In the genomic region with DNA sequence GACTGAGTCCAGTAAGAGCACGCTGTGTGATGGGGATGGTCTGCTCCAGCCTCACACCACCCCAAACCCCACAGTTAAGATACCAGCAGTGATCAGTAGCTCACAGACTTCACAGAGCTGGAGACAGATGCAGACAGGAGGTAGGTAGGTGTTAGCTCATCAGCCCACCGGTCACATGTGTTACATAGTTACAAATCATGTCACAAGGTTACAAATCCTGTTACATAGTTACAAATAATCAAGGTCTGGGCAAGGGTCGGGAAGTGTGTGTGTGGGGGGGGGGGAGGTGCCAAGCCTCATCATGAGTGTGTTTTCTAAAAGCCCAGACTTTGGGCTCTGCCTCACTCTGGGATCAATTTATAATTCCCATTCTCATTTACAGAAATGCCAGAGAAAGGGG, we compare ENCODE assay signal across 24 mouse cellular contexts.
"Had no signal": no experiment of that assay in that cellular context is flagged by ENCODE, and none has a peak within 500 bp of the region (broad histone marks: within the 10 kb centered on the region; RNA-seq: fewer than 3 reads in every experiment).

No protein-coding gene starts in this region.

- H3K9me3 ChIP-seq: heart, embryonic 15.5 days; hindbrain, embryonic 15.5 days; kidney, embryonic 15.5 days; limb, embryonic 13.5 days; limb, embryonic 15.5 days; liver, embryonic 13.5 days; liver, embryonic 15.5 days had no signal

- H3K4me2 ChIP-seq: heart, embryonic 11.5 days; heart, embryonic 13.5 days; heart, embryonic 15.5 days; hindbrain, embryonic 13.5 days; hindbrain, embryonic 15.5 days; kidney, embryonic 15.5 days; limb, embryonic 13.5 days; limb, embryonic 15.5 days; liver, embryonic 13.5 days; liver, embryonic 15.5 days had no signal

- H3K27ac ChIP-seq: heart, adult 2 months; heart, embryonic 13.5 days; heart, embryonic 15.5 days; hindbrain, embryonic 13.5 days; hindbrain, embryonic 15.5 days; hindbrain, postnatal 0 days; kidney, embryonic 15.5 days; limb, embryonic 13.5 days; limb, embryonic 15.5 days; liver, embryonic 13.5 days; liver, embryonic 15.5 days had no signal

- H3K9ac ChIP-seq: forebrain, postnatal 0 days; heart, embryonic 13.5 days; heart, embryonic 15.5 days; hindbrain, embryonic 13.5 days; hindbrain, embryonic 15.5 days; kidney, embryonic 15.5 days; limb, embryonic 13.5 days; limb, embryonic 15.5 days; liver, embryonic 13.5 days; liver, embryonic 15.5 days had no signal

- DNase-seq: forebrain, postnatal 0 days; gastrocnemius, postnatal 14 days; gastrocnemius, postnatal 36 days; heart, adult 2 months; heart, postnatal 14 days; heart, postnatal 36 days; kidney, adult 11 months; kidney, adult 2 months; kidney, postnatal 14 days; kidney, postnatal 36 days; layer of hippocampus, postnatal 36 days; left cerebral cortex, postnatal 4 days; liver, embryonic 13.5 days had no signal

- H3K27me3 ChIP-seq: heart, embryonic 13.5 days; heart, embryonic 15.5 days; hindbrain, embryonic 13.5 days; hindbrain, embryonic 15.5 days; kidney, embryonic 15.5 days; limb, embryonic 13.5 days; limb, embryonic 15.5 days; liver, embryonic 13.5 days; liver, embryonic 15.5 days had no signal

- ATAC-seq: forebrain, postnatal 0 days; hindbrain, postnatal 0 days; intestine, embryonic 16.5 days had no signal

- H3K4me1 ChIP-seq: heart, embryonic 13.5 days; heart, embryonic 15.5 days; hindbrain, embryonic 13.5 days; hindbrain, embryonic 15.5 days; kidney, embryonic 15.5 days; limb, embryonic 13.5 days; limb, embryonic 15.5 days; liver, embryonic 13.5 days; liver, embryonic 15.5 days had no signal

- H3K36me3 ChIP-seq: heart, embryonic 13.5 days; heart, embryonic 15.5 days; hindbrain, embryonic 13.5 days; hindbrain, embryonic 15.5 days; kidney, embryonic 15.5 days; limb, embryonic 13.5 days; limb, embryonic 15.5 days; liver, embryonic 13.5 days; liver, embryonic 15.5 days had no signal

- H3K4me3 ChIP-seq: heart, adult 2 months; heart, embryonic 13.5 days; heart, embryonic 15.5 days; hindbrain, embryonic 13.5 days; hindbrain, embryonic 15.5 days; kidney, embryonic 15.5 days; limb, embryonic 13.5 days; limb, embryonic 15.5 days; liver, embryonic 13.5 days; liver, embryonic 15.5 days had no signal
